Mouse (Mus musculus): Measurements from ENCODE around the gene Rdh8. TPM values are rescaled to one million over a fixed set of nuclear protein-coding genes. Genes with fewer than 3 reads are reported as not detected.

Rdh8 gene
- polyA plus RNA-seq, 1 experiment: not detected

- TF ChIP-seq CTCF (IDR thresholded peaks at IDR 0.05; ENCODE audit: insufficient read depth, low read depth, low read length): no peak
- no peak for TF ChIP-seq POLR2A (IDR thresholded peaks at IDR 0.05; ENCODE audit: insufficient read depth, low read depth, low read length)
- Histone ChIP-seq H3K4me1 (ENCODE audit: control insufficient read depth, insufficient read depth, low read length) (peaks cover 14% of the 10 kb centered on the region), H3K27ac (ENCODE audit: insufficient read depth, low read depth, low read length) (no peak overlapping the region), H3K4me3 (ENCODE audit: insufficient read depth, low read depth, low read length) (no peak overlapping the region)
- 73% methylated on average over 23 of the region's 23 CpGs for WGBS
Measured at GRCm38 (mm10) chr9:20875021-20875790, 56.9 kb downstream of the Rdh8 start.

Other genes starting within 250 kb of the Rdh8 start
- gene Zfp846, start 237.2 kb upstream of the Rdh8 start, polyA plus RNA-seq (2012; ENCODE audit: insufficient read depth, insufficient read length, low replicate concordance, missing spikeins): not detected in 2 replicates
- 162 TPM in 1 of 2 replicates, not detected in the other for gene Ubl5, start 175.6 kb upstream of the Rdh8 start, polyA plus RNA-seq (2012; ENCODE audit: insufficient read depth, insufficient read length, low replicate concordance, missing spikeins)
- not detected in 2 replicates for gene Fbxl12, start 173.7 kb upstream of the Rdh8 start, polyA plus RNA-seq (2012; ENCODE audit: insufficient read depth, insufficient read length, low replicate concordance, missing spikeins)
- not detected in 2 replicates for gene Pin1, start 166.4 kb upstream of the Rdh8 start, polyA plus RNA-seq (2012; ENCODE audit: insufficient read depth, insufficient read length, low replicate concordance, missing spikeins)
- gene Olfm2, start 72.2 kb upstream of the Rdh8 start, polyA plus RNA-seq (2012; ENCODE audit: insufficient read depth, insufficient read length, low replicate concordance, missing spikeins): not detected in 2 replicates
- gene Col5a3, start 3.4 kb upstream of the Rdh8 start, polyA plus RNA-seq (2012; ENCODE audit: insufficient read depth, insufficient read length, low replicate concordance, missing spikeins): not detected in 2 replicates
- 183 TPM in 1 of 2 replicates, not detected in the other for gene A230050P20Rik, start 50.1 kb downstream of the Rdh8 start, polyA plus RNA-seq (2012; ENCODE audit: insufficient read depth, insufficient read length, low replicate concordance, missing spikeins)
- not detected in 2 replicates for gene Angptl6, start 61.2 kb downstream of the Rdh8 start, polyA plus RNA-seq (2012; ENCODE audit: insufficient read depth, insufficient read length, low replicate concordance, missing spikeins)
- gene Ppan, start 69.7 kb downstream of the Rdh8 start, polyA plus RNA-seq (2012; ENCODE audit: insufficient read depth, insufficient read length, low replicate concordance, missing spikeins): not detected in 2 replicates
- not detected in 2 replicates for gene Eif3g, start 80.1 kb downstream of the Rdh8 start, polyA plus RNA-seq (2012; ENCODE audit: insufficient read depth, insufficient read length, low replicate concordance, missing spikeins)
- gene Dnmt1, start 141.4 kb downstream of the Rdh8 start, polyA plus RNA-seq (2012; ENCODE audit: insufficient read depth, insufficient read length, low replicate concordance, missing spikeins): 56.5 TPM in 1 of 2 replicates, not detected in the other
- not detected in 2 replicates for gene S1pr2, start 158.3 kb downstream of the Rdh8 start, polyA plus RNA-seq (2012; ENCODE audit: insufficient read depth, insufficient read length, low replicate concordance, missing spikeins)
- gene Mrpl4, start 184.2 kb downstream of the Rdh8 start, polyA plus RNA-seq (2012; ENCODE audit: insufficient read depth, insufficient read length, low replicate concordance, missing spikeins): not detected in 2 replicates
- gene Icam1, start 197.5 kb downstream of the Rdh8 start, polyA plus RNA-seq (2012; ENCODE audit: insufficient read depth, insufficient read length, low replicate concordance, missing spikeins): not detected in 2 replicates
- not detected in 2 replicates for gene Icam4, start 210.9 kb downstream of the Rdh8 start, polyA plus RNA-seq (2012; ENCODE audit: insufficient read depth, insufficient read length, low replicate concordance, missing spikeins)
- gene Icam5, start 213.6 kb downstream of the Rdh8 start, polyA plus RNA-seq (2012; ENCODE audit: insufficient read depth, insufficient read length, low replicate concordance, missing spikeins): not detected in 2 replicates
- not detected in 2 replicates for gene Zglp1, start 248.6 kb downstream of the Rdh8 start, polyA plus RNA-seq (2012; ENCODE audit: insufficient read depth, insufficient read length, low replicate concordance, missing spikeins)